Comparison of ENCODE assay signal across 8 mouse cellular contexts in genomic region chr11:4134986-4135935, GRCm38 (mm10). TPM values are rescaled to one million over a fixed set of nuclear protein-coding genes. Genes with fewer than 3 reads are reported as not detected.
A peak's percentile ranks its signal among the peaks of the same experiment; 100 is the strongest.
DNase-seq lines count a peak whose midpoint lies in the region; ATAC-seq lines count a peak whose summit lies in the region.

Gene Rnf215, plus strand, starts transcription at chr11:4135202.

- no peaks in the 10 kb centered on the region for H3K9me3 ChIP-seq in hindbrain, embryonic 10.5 days

- ATAC-seq in frontal cortex, adult (ENCODE audit: low TSS enrichment) = peak; percentile 84

- peak; percentile 63 for DNase-seq in MEL-GATA-1-ER (ENCODE audit: extremely low read depth, low read depth)
- peak; percentile 89 for DNase-seq in cerebellum, adult 8-10 months
- peak; percentile 92 for DNase-seq in hindbrain, embryonic 10.5 days (ENCODE audit: low spot score)
- DNase-seq in layer of hippocampus, adult 9-11 months = peak; percentile 82
- DNase-seq in lung, postnatal 10 days = peak; percentile 90
- peak; percentile 90 for DNase-seq in ovary, postnatal 36 days (ENCODE audit: low spot score)
- peak; percentile 86 for DNase-seq in thymus, postnatal 25 days

- no peaks in the 10 kb centered on the region for H3K27me3 ChIP-seq in hindbrain, embryonic 10.5 days (ENCODE audit: insufficient read depth, poor library complexity, severe bottlenecking)

- WGBS in hindbrain, embryonic 10.5 days = 2% methylated on average over 66 of the region's 66 CpGs

- H3K4me3 ChIP-seq in hindbrain, embryonic 10.5 days = peak within 1 kb of the TSS; percentile 92

- peak within 1 kb of the TSS; percentile 98 for H3K27ac ChIP-seq in hindbrain, embryonic 10.5 days

- H3K4me1 ChIP-seq in hindbrain, embryonic 10.5 days (replicated peaks) = peaks cover 42% of the 10 kb centered on the region

- peaks cover 36% of the 10 kb centered on the region for H3K36me3 ChIP-seq in hindbrain, embryonic 10.5 days

RNA-seq across cellular contexts. Expression of gene Rnf215, which starts in this region (rescaled TPM):
- polyA plus RNA-seq in hindbrain, embryonic 10.5 days (2016; fragmentation: Nextera tagmentation; extraction: Ambion mirVana) = 22.0 and 25.8 TPM in 2 replicates

Comparison
In these comparisons a context has a peak if more than half of its experiments do, and no peak if none do; other contexts are left out.
1. Peak in every context shown above with its lines: DNase-seq, ATAC-seq, H3K4me3 ChIP-seq and H3K27ac ChIP-seq.